Mouse (Mus musculus): ENCODE results near the gene Gchfr.

DNA sequence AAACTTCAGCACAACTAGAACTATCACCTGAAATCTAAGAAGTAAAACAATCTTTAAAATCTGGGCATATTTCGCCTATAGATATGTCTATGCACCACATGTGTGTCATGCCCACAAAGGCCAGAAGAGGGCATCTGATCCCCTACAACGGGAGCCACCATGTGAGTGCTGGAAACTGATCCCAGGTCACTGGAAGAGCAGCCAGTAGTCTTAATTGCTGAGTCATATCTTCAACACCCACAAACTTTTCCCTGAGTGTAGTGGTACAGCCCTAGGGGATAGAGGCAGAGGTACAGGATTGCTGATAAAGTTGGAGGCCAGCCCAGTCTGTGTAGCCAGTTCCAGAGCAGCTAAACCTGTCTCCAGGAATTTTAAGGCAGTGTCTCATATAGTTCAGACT is 22.4 kb upstream of the Gchfr start:
- TF ChIP-seq CTCF (IDR thresholded peaks at IDR 0.05; ENCODE audit: insufficient read depth, low read depth, low read length) (no peak), POLR2A (IDR thresholded peaks at IDR 0.05; ENCODE audit: insufficient read depth, low read depth, low read length) (no peak)

Measured in olfactory bulb, adult 2 months (tissue).